Mouse (Mus musculus) kidney, adult 2 months (tissue): Measurements from ENCODE around the gene Nptx1.

Source experiments
- CTCF ChIP-seq: fragments of 200-500 bp; conservative IDR thresholded peaks from 2 replicates; pipeline ENCODE4 v1.5.1; 2011; ENCODE audit warnings: low read depth, mild to moderate bottlenecking, control low read depth, low read length, moderate library complexity, mixed read lengths; ENCODE audit not compliant: insufficient read depth, insufficient read length
- POLR2A ChIP-seq: fragments of 200-500 bp; IDR thresholded peaks from one replicate; pipeline ENCODE4 v1.6.1; 2011; ENCODE audit warnings: low read depth, low read length, control low read depth

- TF ChIP-seq POLR2A (no peak), CTCF (no peak)
These were observed 50.1 kb downstream of the Nptx1 start for GRCm38 (mm10) chr11:119497451-119497850.
